Mouse (Mus musculus): Measurements from ENCODE around the gene Tmem247. TPM values are rescaled to one million over a fixed set of nuclear protein-coding genes. Genes with fewer than 3 reads are reported as not detected.

The Tmem247 gene
- total RNA-seq, 4 experiments from 2014 or later, result not detected

DNA sequence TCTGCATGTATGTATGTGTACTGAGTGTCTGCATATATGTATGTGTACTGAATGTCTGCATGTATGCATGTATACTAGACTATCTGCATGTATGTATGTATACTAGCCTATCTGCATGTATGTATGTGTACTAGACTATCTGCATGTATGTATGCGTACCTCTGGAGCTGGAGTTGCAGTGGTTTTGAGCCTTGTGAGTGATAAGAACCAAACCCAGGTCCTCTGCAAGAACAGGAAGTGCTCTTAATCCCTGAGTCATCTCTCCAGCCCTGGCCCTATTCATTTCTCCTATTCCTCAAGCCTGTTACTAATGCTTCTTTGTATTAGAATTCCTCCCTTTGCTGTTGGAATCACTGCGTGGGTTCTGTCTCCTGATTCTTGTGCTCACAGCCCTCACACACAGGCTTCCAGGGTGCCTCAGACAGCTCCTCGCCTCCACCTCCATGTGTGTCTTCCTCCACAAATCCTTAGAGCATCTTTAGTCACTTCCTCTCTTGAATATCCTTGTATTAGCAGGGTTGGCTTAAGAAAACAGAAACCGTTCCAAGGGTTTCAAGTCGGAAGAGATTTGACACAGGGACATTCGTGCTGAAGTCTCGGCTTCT lies 4.0 kb upstream of the Tmem247 start:
- DNase-seq (ENCODE audit: low spot score), result no peak

GRCm38 (mm10) chr17:86915540-86915939 lies 1.6 kb upstream of the Tmem247 start:
- no peak for DNase-seq (ENCODE audit: low spot score)

DNA sequence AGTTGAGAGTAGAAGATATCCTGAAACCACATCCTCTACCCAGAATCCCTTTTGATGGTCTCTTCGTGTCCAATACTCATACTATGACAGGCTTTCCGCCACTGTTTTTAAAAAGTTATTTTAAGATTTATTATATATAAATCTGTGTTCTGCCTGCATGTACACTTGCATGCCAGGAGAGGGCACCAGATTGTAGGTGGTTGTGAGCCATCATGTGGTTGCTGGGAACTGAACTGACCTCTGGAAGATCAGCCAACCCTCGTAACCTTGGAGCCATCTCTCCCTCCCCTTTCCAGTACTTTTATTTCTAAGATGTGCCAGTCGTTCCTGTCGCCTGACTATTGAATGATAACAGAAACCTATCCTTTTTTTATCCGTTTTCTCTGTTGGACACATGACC lies 1.6 kb downstream of the Tmem247 start:
- DNase-seq (ENCODE audit: low spot score), result peak; percentile 30

GRCm38 (mm10) chr17:86919729-86920128 lies 2.6 kb downstream of the Tmem247 start:
- no peak for DNase-seq (ENCODE audit: low spot score)

- no peak for DNase-seq (ENCODE audit: low spot score)
Measured at GRCm38 (mm10) chr17:86924679-86925078, 7.5 kb downstream of the Tmem247 start.

DNA sequence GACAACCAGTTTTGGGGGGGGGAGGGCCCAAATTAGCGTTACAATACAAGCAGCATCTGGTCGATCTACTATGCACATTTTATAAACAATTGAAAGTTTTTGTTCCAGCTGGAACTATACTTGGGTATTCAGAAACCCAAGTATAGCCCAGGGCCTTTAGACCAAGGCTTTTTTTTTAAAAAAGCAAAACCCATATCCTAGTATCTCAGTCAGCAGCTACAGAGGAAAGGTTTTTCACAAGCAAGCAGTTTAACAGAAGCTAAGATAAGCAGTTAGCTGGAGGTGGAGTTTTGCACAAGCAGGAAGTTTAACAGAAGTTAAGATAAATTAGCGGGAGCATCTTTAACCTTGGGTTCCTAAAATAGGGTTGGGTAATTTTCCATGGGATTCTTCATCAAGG lies 9.7 kb downstream of the Tmem247 start:
- DNase-seq (ENCODE audit: low spot score), result no peak

DNA sequence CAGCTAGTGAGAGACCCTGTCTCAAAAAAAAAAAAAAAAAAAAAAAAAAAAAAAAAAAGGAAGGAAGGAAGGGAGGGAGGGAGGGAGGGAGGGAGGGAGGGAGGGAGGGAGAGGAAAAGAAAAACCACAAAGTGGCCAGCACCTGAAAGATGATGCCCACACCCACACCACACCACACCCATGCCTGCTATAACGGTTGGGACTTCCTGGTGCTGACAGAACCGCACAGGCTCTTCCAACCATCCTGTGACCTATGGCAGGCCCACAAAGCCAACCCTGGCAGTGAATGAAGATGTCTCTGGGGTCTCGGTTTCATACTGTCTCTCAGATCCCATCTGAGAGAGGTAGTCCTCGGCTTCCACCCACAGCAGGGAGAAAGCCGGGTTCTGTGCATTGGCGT lies 12.2 kb downstream of the Tmem247 start:
- DNase-seq (ENCODE audit: low spot score), result no peak

- DNase-seq (ENCODE audit: low spot score), result no peak
Measured at GRCm38 (mm10) chr17:86929981-86930380, 12.8 kb downstream of the Tmem247 start.

GRCm38 (mm10) chr17:86932896-86933295 lies 15.7 kb downstream of the Tmem247 start:
- no peak for DNase-seq (ENCODE audit: low spot score)

- DNase-seq (ENCODE audit: low spot score), result no peak
Measured at GRCm38 (mm10) chr17:86937064-86937463, 19.9 kb downstream of the Tmem247 start.

DNA sequence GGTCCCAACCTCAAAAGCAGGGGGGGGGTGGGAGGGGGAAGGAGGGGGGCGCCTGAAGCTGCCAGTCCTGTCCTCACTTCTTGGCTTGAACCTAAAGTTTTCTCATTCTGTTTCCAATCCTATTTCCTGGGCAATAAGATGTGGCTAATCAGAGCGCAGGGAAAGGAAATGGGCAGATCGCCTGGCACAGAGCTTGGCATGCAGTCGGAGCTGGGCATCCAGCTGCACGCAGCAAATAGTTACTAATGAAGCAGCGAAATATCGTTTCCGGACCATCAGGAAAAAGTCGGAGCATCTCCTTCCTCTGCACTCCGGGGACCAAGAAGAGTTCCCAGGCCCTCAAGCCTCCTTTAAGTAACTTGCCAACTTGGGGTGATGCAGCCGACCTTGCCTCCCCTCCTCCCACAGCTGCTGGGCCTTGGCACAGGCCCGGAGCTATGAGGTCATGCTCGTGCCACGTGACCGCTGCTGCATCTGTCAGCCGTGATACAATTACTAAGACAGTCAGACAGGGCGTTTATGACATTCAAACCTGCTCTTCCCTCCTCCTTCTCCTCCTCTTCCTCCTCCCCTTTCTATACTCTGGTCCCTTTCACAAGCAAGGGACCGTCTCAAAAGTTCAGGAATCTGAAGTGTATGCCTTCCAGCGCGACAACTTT lies 20.5 kb downstream of the Tmem247 start:
- DNase-seq (ENCODE audit: low spot score), result peak; percentile 85

GRCm38 (mm10) chr17:86938683-86939082 lies 21.5 kb downstream of the Tmem247 start:
- DNase-seq (ENCODE audit: low spot score), result no peak

DNA sequence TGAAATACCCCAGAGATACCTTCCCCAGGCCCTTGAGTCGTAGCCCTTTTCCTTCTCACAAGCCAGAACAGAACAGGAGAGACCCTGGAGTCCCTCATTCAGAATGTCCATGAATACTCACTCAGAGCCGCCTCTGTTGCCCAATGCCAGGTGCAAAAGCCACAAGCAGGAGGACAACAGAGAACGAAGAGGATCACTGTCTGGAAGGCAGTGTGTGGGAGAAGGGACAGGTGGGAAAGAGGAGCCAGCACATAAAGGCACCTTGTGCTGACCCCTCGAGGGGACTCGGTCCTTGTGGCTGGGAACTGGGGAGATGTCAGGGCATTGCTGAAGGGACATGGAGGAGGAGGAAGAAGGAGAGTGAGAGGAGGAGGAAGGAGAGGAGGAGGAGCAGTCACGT lies 25.0 kb downstream of the Tmem247 start:
- DNase-seq (ENCODE audit: low spot score), result no peak

DNA sequence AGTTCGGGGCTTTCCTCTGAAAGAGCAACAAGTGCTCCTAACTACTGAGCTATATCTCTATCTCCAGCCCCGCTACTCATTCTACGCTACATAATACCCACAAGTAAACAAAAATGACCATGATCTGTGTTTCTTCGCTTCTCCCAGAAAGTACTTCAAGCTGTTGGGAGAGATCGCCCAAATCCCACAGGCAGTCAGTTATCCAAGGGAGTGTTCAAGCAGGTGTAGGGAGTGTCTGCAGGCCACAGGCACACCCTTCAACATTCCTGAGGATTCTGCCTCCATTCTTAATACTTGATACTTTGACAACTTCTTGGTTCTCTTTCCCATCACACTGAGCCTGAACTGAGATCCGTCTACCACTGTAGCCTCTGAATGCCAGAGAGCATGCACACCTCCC lies 26.0 kb downstream of the Tmem247 start:
- DNase-seq (ENCODE audit: low spot score), result no peak

DNA sequence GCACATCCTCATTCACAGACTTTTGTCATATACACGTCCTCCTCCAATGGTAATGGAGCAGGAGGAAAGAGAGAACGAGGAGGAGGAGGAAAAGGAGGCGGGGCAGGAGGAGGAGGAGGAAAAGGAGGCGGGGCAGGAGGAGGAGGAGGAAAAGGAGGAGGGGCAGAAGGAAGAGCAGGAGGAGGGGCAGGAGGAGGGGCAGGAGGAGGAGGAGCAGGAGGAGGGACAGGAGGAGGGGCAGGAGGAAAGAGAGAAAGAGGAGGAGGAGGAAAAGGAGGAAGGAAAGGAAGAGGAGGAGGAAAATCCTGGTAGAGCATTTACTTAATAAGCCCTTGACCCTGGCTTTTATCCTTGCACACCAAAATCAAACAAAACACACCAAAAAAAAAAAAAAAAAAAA lies 28.9 kb downstream of the Tmem247 start:
- no peak for DNase-seq (ENCODE audit: low spot score)

DNA sequence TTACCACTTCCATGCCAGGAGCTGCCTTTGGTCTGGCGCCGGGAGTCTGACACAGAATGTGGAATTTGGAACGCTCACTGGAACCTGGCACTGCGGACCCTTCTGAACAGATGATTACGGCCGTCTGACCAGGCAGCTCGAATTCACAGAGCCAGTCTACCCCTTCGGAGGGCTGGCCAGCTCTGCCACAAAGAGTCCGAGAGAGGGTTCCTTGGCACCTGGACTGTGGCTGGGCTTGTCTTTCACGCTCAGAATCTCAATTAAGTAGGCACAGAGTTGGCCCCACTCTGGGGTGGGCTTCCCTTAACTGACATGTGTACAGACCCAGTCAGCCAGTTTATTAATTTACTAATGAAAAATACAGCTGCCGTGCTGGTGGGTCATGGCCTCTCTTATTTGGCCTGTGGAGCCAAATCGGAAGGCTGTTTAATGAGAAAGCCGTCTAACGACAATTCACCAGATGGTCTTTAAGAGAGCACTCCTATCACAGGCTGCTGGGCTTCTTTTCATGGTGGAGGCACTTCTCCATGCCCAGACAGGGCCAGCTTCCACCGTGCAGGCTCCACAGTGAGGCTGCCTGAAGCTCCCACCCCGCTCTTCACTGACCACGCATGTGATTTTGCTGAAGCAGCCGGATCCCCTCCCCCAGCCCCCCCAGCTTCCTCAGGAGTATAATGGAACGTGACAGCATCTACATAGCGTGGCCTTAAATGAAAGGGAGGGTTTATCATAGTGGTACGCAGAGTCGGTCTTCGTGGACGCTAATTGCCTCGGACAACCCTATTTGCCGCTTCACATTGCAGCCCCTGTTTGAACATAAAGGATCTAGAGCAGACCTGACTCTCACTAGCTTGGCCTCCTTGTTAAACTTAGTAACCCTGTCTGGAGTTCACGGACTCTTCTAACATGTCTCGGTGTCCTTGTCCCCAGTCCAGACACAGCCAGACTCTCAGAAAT lies 31.0 kb downstream of the Tmem247 start, which contains the start of gene Atp6v1e2:
Gene Atp6v1e2, minus strand, starts transcription at position 58 of the 957 bp plus-strand sequence.
- no peak for DNase-seq (ENCODE audit: low spot score)

GRCm38 (mm10) chr17:86948801-86949200 lies 31.7 kb downstream of the Tmem247 start:
- peak; percentile 55 for DNase-seq (ENCODE audit: low spot score)

- DNase-seq (ENCODE audit: low spot score), result no peak
Measured at GRCm38 (mm10) chr17:86957239-86957638, 40.1 kb downstream of the Tmem247 start.

DNA sequence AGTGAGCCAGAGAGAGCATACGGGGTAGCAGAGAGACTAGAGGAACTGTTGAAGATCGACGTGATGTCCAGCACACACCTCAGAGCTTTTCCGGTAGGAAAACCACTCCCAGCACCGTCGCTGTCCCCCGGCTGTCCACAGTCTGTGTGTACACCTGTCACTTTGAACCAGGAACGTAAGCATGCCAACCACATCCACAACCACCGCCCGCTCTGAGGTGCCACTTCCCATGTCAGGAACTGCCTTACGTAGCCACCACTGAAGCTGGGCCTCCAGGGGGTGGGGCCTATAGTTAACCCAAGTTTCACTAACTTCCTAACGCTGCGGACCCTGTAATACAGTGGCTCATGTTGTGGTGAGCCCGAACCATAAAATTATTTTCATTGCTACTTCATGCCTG lies 40.8 kb downstream of the Tmem247 start:
- no peak for DNase-seq (ENCODE audit: low spot score)

DNA sequence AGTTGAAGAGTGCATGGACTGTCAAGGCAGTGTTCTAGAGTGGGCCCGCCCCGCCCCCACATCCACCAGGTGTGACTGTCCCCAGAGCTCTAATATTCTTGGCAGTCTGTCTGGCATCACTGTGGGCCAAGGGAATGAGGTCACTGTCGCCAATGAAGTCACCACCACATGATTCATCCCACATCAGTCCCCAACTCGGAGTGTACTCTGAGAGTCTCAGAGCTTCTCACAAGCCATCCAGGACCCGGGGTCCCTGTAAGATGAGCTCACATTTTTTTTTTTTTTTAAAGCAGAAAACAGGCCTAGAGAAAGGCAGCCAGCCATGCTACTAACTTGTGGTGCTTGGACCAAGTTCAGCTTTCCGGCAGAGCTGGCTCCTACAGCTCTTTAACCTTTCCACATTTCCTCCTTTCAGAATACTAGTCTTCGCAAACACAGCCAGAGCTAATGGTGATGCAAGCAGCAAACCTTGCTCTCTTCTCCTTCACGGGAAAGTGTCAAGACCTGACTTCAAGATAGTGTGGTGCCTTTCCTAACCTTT lies 44.2 kb downstream of the Tmem247 start:
- DNase-seq (ENCODE audit: low spot score), result peak; percentile 77

DNA sequence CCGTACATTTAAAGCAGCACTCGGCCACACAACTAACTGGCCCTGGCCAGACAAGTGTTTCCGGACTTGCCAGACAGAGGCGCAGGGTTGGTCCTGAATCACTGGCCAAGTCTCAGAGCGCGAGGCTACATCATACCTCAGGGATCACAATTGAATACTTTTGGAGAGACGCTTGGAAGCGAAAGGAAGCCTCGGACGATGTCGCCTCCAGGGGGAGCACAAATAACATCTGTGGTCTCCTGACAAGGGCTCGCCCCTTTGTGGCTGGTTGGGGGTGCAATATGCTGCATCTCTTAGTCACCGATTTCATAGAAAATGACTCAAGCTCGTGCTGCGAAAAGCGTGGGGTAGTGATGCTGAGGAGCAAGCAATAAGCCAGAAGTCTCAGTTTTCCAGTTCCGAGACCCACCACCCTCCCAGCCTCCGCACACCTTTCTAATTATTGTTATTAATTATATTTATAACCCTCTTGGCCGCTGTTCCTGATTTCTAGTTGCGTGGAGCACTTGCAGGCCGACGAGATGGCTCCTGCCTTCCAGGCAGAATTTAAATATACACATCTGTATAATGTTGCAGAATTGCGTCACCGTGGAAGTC lies 45.2 kb downstream of the Tmem247 start:
- peak; percentile 93 for DNase-seq (ENCODE audit: low spot score)
